Mouse (Mus musculus) left cerebral cortex, postnatal 10 days (tissue): ENCODE measurements around the gene Epha2. TPM values are rescaled to one million over a fixed set of nuclear protein-coding genes. Genes with fewer than 3 reads are reported as not detected.

Source experiments
- DNase-seq, 2 experiments: peaks; one replicate each; pipeline ENCODE4 v3.0.0; 2021 to 2022; ENCODE audit warnings: low spot score in 2 of 2, mixed read lengths in 1 of 2; ENCODE audit errors: extremely low spot score in 1 of 2
- intact Hi-C: fragments of 180-260 bp; cut with DNase I; formaldehyde crosslinking; loops from one replicate; pipeline ENCODE4 v1.15.1; 2025
- total RNA-seq, 2 experiments: library from RNA; stranded (reverse); gene quantifications; 2 replicates each; pipeline ENCODE4 v1.2.3; 2021

The Epha2 gene
- total RNA-seq, 2 experiments from 2014 or later: 1.9 TPM

DNA sequence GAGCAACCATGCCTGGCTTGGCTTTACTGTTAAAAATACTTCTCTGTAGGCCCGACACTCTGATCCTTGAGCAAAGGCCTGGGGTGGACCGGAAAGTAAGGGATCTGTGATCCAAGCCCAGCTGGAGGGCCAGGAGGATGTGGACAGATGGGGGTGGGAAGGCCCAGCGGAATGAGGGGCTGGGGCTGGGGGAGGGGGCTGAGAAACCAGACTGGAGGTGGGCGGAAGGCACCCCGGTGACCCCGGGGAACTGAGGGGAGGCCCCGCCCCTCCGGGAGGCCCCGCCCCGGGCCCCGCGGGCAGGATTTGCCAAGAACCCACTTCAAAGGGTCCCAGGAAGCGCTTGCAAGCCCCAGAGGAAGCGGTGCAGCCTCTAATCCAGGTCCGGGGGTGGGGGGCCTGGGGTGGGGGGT is 5.3 kb upstream of the Epha2 start:
- intact Hi-C loops: no loop called here
- DNase-seq: no peak

DNA sequence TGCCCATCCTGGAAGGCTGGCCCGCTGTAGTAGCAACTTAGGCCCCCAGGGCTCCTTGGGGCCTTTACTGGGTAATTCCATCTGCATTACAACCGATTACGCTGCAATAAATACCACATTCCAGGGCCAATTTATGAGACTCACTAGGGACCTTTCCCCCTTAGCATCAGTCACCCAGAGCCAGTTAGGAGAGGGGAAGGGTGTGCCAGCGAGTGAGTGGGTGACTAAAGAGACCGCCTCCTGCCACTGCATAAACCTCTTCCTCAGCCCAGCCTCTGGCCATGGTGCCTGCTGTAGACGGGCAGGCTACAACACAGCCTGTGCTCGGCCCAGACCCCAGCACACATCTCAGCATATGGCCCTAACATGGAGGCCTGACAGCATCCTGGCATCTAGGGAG is 3.1 kb upstream of the Epha2 start:
- intact Hi-C loops: no loop called here
- DNase-seq: no peak

DNA sequence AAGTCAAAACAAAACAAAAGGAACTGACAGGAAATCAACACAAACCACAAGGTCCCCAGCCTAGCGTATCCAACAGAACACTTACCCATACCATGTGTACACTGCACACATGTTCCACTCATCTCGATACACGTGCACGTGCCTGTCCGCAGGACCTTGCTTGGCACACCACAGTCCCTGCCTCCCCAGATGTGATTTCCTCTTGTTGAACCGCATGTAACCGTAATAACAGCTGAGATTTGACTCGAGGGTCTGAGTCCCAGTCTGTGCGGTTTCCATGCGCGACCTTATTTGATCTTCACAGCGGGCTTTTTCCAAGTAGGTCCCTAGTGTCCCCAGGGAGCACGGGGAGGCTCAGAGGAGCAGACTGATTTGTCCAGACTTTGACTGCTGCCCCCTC is 1.7 kb upstream of the Epha2 start:
- no peak for DNase-seq
- intact Hi-C loops: no loop called here

DNA sequence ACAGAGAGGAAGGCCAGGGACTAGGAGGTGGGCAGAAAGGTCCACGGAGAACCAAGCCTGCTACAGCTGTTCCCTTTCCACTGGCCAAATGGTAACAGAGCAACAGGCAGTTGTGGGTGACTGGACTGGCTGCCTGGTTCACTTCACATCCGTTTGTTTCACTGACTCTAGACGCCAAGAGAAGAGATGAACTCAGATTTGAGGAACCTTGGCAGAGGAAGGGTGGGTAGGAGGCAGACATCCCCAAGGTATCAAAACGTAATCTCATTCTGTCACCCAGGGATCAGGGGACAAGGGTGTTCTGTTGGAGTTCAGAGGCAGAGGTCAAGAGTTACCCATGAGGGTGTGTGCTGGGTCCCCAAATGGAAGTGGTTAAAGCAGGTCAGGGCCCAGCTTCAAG is 844 bp upstream of the Epha2 start:
- intact Hi-C loops: no loop called here
- no peak for DNase-seq

DNA sequence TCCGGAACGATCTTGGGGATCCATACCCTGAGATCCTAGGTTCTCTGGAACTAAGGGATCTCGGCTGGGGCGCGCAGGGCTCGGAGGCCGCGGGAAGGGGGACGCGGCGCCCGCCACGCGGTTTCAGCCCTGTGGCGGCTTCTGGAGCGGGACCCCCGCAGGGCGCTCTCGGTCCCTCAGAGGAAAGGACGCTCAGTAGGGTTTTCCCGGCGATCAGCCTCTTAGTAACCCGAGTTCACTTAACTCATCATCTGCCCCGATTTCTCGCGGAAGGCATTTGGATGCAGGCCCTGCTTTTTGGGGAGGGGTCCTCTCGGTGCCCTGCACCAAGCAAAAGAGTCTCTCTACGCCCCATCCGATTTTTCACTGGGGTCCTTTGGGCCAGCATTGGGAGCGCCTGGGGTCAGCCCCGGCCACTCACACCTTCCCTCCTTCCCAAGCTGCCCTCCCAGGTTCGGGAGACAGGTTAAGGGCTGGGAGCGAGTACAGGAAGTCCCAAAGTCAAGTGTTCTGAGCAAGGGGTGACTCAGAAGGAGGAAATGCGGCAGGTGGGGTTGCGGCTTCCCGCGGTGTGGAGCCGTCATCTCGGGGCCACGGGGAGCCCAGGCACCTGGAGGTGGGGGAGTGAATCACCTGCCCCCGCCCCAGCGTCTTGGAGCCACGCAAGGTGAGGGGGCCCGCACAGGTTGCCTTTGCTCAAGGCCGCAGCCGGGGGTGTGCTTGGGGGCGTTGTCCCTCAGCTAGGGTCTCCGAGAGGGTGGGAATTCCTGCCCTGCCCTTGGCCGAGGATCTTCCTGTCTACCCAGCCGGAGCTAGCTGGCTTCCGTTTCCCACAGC is 769 bp downstream of the Epha2 start:
- DNase-seq: no peak
- intact Hi-C loops: no loop called here

DNA sequence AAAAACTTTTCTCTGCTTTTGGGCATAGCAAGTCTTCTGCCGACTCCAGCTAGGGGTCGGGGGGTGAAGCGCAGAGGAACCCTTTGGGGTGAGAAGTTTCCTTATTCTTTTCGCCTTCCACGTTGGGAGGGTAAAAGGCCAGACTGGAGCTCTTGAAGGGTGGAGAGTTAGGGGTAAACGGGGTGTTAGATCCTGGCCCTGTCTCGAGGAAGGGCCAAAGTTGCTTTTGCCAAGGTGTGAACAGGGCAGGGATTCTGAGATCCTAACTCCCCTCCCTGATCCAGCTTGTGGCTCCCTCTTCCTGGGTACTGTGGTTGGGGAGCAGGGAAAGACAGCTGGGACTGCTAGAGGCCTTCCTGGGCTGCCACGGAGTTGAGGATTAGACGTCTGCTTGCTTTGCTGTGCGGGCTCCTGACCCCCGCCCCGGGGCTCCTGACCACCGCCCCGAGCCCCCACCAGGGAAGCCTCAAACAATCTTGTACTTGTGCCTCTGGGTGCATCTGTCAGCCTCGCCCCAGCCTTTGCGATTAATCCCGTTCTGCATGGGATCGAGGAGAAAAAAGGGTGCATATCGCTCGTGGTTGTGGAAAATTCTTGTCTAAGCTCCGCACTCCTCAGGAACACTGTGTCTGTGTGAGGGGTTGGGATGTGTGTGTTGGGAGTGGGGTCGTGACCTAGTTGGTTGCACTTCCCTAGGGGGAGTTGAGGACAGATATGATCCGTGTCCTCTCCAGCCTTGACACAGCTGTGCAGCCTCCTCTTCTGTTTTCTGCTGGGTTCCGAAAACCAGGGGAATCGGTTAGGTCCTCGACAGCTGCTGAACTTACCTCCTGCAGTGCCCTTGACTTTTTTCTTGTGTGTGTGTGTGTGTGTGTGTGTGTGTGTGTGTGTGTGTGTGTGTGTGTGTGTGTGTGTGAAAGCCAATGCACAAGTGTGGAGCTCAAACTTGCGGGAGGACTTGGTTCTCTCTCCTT is 1.7 kb downstream of the Epha2 start:
- no peak for DNase-seq
- intact Hi-C loops: no loop called here

DNA sequence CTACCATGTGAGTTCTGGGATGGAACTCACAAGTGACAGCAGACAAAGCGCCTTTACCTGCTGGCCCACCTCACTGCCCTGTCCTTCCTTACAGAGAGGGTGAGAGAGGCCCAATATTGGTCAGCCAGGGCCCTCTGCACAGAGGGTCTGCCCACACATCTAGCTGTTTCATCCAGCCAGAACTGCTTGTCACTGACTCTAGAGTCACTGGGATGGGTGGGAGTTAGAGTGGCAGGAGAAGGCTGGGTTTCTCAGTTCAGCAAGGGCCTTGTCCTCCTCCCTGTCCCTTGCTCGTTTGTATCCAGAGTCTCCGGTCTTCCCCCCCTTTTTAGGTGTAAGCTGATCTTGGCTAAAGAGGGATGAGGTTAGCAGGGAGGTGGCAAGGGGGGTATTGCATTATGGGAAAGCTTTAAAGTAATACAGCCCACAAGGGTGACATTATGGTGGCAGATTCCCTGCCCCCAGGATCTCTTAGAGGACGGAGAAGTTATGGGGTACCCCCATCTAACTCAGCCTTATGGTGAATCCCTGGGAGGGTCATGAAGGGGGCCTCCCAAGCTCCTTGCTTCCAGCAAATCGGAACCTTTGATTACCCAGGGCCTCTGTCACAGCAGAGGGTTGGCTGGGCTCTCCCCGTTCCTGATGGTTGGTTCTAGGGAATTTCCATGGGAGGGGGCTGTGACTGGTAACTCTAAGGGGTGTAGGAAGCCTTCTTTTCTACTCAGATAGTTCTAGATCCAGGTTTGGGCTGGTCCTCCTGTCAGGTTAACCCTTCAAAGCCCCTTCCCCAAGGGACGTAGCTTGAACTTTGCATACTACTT is 2.6 kb downstream of the Epha2 start:
- DNase-seq: no peak
- intact Hi-C loops: no loop called here

DNA sequence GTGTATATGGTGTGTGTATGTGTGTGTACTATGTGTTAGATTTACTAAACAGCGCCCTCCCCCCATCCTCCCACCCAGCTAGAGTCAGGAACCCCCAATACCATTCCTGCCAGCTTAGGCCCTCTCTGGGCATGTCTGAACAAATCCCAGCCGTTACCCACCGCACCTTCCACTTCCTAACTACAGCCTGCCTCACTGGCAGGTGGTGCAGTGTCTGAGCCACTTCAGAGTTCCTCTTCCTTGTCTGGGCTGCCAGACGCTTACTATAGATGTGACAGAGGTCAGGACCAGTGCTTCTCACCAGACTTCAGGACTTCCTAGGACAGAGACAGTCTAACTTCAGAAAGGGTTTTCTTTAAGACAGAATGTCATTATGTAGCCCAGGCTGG is 3.2 kb downstream of the Epha2 start:
- no peak for DNase-seq
- intact Hi-C loops: no loop called here

DNA sequence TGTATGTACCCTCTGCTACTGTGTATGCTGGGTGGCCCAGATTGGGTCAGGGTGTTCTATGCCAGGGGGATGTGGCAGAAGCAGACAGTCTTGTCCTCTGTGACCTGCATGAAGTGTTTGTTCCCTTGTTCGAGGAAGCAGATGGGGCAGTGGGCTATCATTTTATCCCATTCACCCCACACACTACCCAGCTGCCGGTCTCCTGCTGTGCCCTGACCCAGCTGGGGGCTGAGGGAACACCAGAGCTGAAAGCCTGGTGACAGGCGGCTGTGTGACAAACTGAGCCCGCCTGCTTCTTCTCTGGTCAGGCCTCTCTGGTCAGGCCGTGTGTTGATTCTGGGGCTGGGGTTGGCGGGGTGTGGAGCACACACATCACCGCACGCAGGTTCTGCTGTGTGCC is 5.0 kb downstream of the Epha2 start:
- no peak for DNase-seq
- intact Hi-C loops: no loop called here

DNA sequence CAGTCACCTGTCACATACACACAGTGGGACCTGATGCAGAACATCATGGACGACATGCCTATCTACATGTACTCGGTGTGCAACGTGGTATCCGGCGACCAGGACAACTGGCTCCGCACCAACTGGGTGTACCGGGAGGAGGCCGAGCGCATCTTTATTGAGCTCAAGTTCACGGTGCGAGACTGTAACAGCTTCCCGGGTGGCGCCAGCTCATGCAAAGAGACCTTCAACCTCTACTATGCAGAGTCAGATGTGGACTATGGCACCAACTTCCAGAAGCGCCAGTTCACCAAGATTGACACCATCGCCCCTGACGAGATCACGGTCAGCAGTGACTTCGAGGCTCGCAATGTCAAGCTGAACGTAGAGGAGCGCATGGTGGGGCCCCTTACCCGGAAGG is 7.3 kb downstream of the Epha2 start:
- DNase-seq: no peak
- intact Hi-C loops: no loop called here

DNA sequence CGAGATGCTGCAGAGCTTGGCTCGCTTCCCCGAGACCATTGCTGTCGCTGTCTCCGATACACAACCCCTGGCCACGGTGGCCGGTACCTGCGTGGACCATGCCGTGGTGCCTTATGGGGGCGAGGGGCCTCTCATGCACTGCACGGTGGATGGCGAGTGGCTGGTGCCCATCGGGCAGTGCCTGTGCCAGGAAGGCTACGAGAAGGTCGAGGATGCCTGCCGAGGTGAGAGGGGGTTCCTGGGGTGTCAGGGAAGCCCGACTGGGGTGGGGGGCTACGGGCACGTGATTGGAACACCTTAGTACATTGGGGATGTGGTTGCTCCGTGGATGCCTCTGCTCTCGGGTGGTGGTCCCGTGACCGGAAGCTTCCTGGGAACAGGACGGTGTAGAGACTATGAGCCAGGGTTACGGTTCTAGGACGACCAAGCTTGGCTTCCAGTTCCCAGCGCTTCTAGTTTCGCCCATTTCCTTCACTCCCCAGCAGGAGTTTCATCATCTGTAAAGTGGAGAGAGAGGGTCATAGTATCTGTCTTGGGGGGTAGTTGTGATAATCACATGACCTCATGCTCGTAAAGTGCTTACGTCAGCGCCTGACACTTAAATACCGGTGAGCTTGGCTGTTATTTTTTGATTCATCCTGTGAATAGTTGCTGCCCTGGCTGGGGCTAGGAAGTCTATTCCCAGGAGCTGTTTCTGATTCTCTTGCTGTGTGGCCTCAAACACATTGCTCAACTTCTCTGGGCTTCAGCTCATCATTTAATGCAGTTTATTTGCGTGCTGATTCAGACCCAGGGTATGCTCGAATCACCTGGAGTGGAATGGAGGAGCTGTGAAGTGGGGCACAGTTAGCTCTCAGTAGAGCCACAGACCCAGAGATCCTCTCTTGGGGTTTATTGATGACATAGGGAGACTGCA is 8.1 kb downstream of the Epha2 start:
- intact Hi-C loops: no loop called here
- no peak for DNase-seq

DNA sequence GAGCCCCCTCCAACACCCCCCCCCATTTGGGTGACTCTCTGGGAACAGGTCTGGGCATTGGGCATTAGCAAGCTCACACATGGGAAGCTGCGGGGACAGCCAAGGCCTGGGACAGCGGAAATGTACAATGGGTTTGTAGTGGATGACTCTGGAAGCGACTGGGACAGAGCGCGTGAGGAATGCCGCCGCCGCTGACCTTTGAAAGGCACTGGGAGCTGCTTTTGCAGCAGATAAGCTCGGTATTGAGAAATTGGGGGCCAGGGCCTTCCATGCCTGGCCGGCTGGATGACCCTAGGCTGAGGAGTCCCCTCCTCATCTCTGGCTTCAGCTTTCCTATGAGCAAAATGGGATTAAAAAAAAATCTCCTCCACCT is 8.7 kb downstream of the Epha2 start:
- intact Hi-C loops: no loop called here
- no peak for DNase-seq

DNA sequence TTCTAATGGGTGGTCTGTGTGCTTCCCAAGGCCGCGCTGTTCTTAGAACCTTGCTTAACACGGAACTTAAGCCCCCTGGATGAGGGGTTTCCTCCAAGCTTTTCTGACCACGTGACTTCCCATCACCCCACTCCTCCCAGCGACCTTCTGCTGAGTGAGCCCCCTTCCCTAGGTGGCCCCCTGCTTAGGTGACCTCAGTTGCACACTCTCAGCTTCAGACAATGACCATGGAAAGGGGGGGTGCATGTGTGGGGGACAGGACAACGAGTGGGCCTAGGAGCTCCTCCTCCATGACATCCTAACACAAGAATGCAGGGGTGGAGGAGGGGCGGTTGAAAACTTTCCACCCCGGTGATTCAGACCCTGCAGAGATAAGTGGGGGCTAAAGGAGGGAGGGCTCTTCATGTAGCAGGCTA is 9.2 kb downstream of the Epha2 start:
- intact Hi-C loops: no loop called here
- DNase-seq: peak in 1 of 2 experiments; percentile 60

DNA sequence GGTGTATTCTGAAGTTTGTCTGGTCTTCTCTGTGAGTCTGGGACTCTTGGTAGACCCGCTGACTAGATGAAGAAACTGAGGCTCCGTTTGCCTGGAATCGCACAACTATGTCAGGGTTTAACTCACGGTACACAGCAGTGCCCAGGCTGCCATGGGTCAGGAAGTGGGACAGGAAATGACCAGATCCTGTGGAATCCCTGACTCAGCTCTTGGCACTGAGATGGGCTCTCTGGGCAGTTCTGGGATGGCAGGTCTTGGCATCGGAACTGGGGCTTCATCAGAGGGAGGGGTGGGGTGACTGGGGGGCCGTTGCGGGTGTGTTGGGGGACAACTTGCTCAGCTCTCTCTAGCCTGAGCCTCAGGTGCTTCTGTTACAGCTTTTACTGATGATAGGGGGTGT is 10.0 kb downstream of the Epha2 start:
- DNase-seq: no peak
- intact Hi-C loops: no loop called here

DNA sequence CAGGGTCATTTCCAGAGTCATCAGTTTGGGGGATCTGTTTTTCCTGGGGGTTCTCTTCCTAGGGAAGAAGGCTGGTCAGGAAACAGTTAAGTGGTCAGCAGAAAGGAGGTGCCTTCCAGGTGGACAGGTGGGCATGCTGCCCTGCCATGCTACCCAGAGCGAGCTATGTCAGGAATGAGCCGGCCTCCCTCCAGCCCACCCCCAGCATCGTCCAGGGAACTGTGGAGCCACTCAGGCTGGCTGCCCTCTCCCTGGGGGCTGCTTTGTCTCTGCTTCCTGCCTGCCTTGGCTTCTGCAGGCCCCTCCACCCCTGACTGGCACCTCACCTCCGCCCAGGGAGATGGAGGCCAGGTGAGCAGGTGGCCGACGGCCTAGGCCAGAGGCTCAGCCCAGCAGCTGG is 10.5 kb downstream of the Epha2 start:
- DNase-seq: no peak
- intact Hi-C loops: no loop called here

DNA sequence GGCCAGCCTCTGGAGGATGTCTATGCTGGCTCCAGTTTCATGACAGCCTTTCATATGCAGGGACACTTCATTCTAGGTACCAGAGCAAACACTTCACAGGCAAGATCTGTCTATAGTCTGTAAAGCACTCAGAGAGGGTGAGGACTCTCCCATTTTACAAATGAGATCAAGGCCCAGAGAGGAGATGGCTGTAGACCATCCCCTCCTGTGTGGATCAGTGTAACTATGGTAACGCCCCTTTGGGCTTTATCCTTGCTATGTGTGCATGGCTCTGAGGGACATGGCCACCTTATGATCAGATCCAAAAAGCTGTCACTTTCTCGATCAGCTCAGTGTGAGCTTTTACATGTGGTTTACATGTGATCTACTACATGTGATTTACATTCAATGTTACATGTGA is 10.9 kb downstream of the Epha2 start:
- DNase-seq: no peak
- intact Hi-C loops: no loop called here

DNA sequence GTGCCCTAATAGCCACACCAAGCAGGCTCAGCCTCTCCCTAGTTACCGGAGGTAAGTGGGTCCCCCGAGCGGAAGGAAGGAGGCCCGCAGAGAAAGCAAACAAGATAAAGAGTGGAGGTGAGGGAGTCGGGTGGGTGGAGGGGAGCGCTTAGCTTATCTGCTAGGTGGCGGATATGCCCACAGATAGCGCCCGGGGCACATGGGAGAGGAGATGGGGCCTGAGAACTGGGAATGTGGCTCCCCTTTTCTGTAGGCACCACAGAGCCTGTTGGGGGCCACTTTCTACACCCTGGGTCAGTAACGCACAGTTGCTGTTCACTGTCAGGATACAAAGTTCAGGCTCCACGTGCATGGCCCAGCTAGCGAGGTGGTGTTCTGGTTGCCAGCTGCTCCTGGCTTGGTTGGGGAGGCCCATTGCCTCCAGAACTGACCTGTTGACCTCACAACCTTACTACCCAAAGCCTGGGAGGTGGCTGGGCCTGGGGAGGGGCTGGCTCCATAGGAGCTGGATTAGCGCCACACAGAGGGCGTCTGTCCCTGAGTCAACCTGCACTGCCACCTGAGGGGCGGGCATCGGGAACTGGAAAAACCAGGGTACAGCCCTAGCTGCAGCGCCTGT is 11.6 kb downstream of the Epha2 start:
- intact Hi-C loops: no loop called here

DNA sequence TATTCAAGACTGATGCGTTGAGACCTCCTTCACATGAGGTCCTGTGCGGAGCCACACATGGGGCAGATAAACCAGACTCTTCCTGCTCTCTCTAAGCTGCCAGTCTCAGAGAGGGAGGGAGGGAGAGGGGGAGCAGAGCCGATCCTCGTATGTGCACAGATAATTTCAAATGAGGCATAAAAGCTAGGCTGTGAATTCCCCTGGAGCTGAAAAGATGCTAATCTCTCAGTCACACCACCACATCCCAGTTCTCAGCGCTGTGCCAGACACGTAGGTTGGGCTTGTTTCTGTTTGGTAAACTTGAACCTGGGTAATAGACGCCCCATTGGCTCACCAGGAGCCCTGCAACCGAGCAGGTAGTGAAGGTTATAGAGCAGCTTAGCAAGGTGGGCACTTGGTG is 12.4 kb downstream of the Epha2 start:
- intact Hi-C loops: no loop called here
- DNase-seq: no peak

More for the DNA sequence above, 11.6 kb downstream of the Epha2 start:
- DNase-seq: no peak
